Mouse (Mus musculus): ENCODE results near the gene Xrn1. TPM values are rescaled to one million over a fixed set of nuclear protein-coding genes. Genes with fewer than 3 reads are reported as not detected.
"Not testable (repeated sequence)": the region's sequence is repeated elsewhere in the genome, so short reads cannot be mapped to it uniquely, and the experiment has no call there.

Xrn1 gene
- polyA plus RNA-seq, 1 experiment from 2014 or later, result 26.4 TPM

- Histone ChIP-seq H3K27ac (no peak overlapping the region), H3K27me3 (no peaks in the 10 kb centered on the region), H3K4me2 (replicated peaks) (no peak overlapping the region), H3K36me3 (peaks cover 67% of the 10 kb centered on the region), H3K4me3 (no peak overlapping the region), H3K9me3 (0 out of 2 replicates have a peak, but pooled peaks cover 7% of the 10 kb centered on the region), H3K4me1 (no peaks in the 10 kb centered on the region), H3K9ac (no peak overlapping the region)
- 82% methylated on average over 6 of the region's 6 CpGs for WGBS
- ATAC-seq (ENCODE audit: low FRiP score, low read depth), result no peak
These were observed 102.1 kb downstream of the Xrn1 start for GRCm38 (mm10) chr9:96056417-96057223.

- H3K9ac ChIP-seq, result no peak overlapping the region
- 0 out of 2 replicates have a peak, but pooled peaks cover 4% of the 10 kb centered on the region for H3K9me3 ChIP-seq
- 93% methylated on average over 2 of the region's 2 CpGs for WGBS
- no peak overlapping the region for H3K4me3 ChIP-seq
- H3K4me2 ChIP-seq (replicated peaks), result no peak overlapping the region
- H3K27ac ChIP-seq, result no peak overlapping the region
- H3K4me1 ChIP-seq, result no peaks in the 10 kb centered on the region
- no peaks in the 10 kb centered on the region for H3K27me3 ChIP-seq
- peaks cover 10% of the 10 kb centered on the region for H3K36me3 ChIP-seq
- no peak for ATAC-seq (ENCODE audit: low FRiP score, low read depth)
These were observed 108.7 kb downstream of the Xrn1 start for GRCm38 (mm10) chr9:96063083-96063802.

GRCm38 (mm10) chr9:96063803-96064475 lies 109.4 kb downstream of the Xrn1 start:
- H3K27ac ChIP-seq, result no peak overlapping the region
- H3K27me3 ChIP-seq, result no peaks in the 10 kb centered on the region
- peaks cover 3% of the 10 kb centered on the region for H3K36me3 ChIP-seq
- no peaks in the 10 kb centered on the region for H3K9me3 ChIP-seq
- no peak overlapping the region for H3K9ac ChIP-seq
- H3K4me2 ChIP-seq (replicated peaks), result no peak overlapping the region
- no peak overlapping the region for H3K4me3 ChIP-seq
- WGBS, result 72% methylated on average over 5 of the region's 5 CpGs
- H3K4me1 ChIP-seq, result no peaks in the 10 kb centered on the region
- no peak for ATAC-seq (ENCODE audit: low FRiP score, low read depth)

- no peak overlapping the region for H3K4me2 ChIP-seq (replicated peaks)
- 45% methylated on average over 2 of the region's 2 CpGs for WGBS
- no peak overlapping the region for H3K9ac ChIP-seq
- H3K4me3 ChIP-seq, result no peak overlapping the region
- no peak for ATAC-seq (ENCODE audit: low FRiP score, low read depth)
- no peaks in the 10 kb centered on the region for H3K27me3 ChIP-seq
- H3K36me3 ChIP-seq, result no peaks in the 10 kb centered on the region
- H3K9me3 ChIP-seq, result no peaks in the 10 kb centered on the region
- H3K4me1 ChIP-seq, result no peaks in the 10 kb centered on the region
- H3K27ac ChIP-seq, result no peak overlapping the region
These were observed 112.9 kb downstream of the Xrn1 start for GRCm38 (mm10) chr9:96067507-96067906.

GRCm38 (mm10) chr9:96078752-96079315 lies 124.3 kb downstream of the Xrn1 start:
- 91% methylated on average over 13 of the region's 13 CpGs for WGBS
- no peaks in the 10 kb centered on the region for H3K4me1 ChIP-seq
- H3K4me3 ChIP-seq, result no peak overlapping the region
- no peaks in the 10 kb centered on the region for H3K9me3 ChIP-seq
- no peaks in the 10 kb centered on the region for H3K36me3 ChIP-seq
- H3K27me3 ChIP-seq, result no peaks in the 10 kb centered on the region
- no peak for ATAC-seq (ENCODE audit: low FRiP score, low read depth)
- no peak overlapping the region for H3K4me2 ChIP-seq (replicated peaks)
- H3K9ac ChIP-seq, result no peak overlapping the region
- no peak overlapping the region for H3K27ac ChIP-seq

GRCm38 (mm10) chr9:96085293-96085692 lies 130.7 kb downstream of the Xrn1 start:
- ATAC-seq (ENCODE audit: low FRiP score, low read depth), result no peak
- no peaks in the 10 kb centered on the region for H3K4me1 ChIP-seq
- WGBS, result 92% methylated on average over 6 of the region's 6 CpGs

GRCm38 (mm10) chr9:96087671-96088070 lies 133.1 kb downstream of the Xrn1 start:
- WGBS, result 85% methylated on average over 2 of the region's 2 CpGs
- H3K4me1 ChIP-seq, result no peaks in the 10 kb centered on the region
- no peak for ATAC-seq (ENCODE audit: low FRiP score, low read depth)
- no peak overlapping the region for H3K4me2 ChIP-seq (replicated peaks)
- no peaks in the 10 kb centered on the region for H3K9me3 ChIP-seq
- no peaks in the 10 kb centered on the region for H3K36me3 ChIP-seq
- H3K9ac ChIP-seq, result no peak overlapping the region
- no peak overlapping the region for H3K27ac ChIP-seq
- no peak overlapping the region for H3K4me3 ChIP-seq
- no peaks in the 10 kb centered on the region for H3K27me3 ChIP-seq

More at GRCm38 (mm10) chr9:96085293-96085692, 130.7 kb downstream of the Xrn1 start:
- Histone ChIP-seq H3K27me3 (no peaks in the 10 kb centered on the region), H3K9me3 (no peaks in the 10 kb centered on the region), H3K36me3 (no peaks in the 10 kb centered on the region), H3K9ac (no peak overlapping the region), H3K4me2 (replicated peaks) (no peak overlapping the region), H3K4me3 (no peak overlapping the region), H3K27ac (no peak overlapping the region)

GRCm38 (mm10) chr9:96088456-96088855 lies 133.9 kb downstream of the Xrn1 start:
- not testable (repeated sequence) for H3K4me2 ChIP-seq (replicated peaks); H3K27me3 ChIP-seq; ATAC-seq (ENCODE audit: low FRiP score, low read depth); H3K27ac ChIP-seq; H3K9me3 ChIP-seq; H3K4me3 ChIP-seq; H3K36me3 ChIP-seq; H3K4me1 ChIP-seq; H3K9ac ChIP-seq
- WGBS, result 83% methylated on average over 3 of the region's 3 CpGs

GRCm38 (mm10) chr9:96092637-96093036 lies 138.1 kb downstream of the Xrn1 start:
- not testable (repeated sequence) for H3K27ac ChIP-seq; H3K27me3 ChIP-seq; H3K36me3 ChIP-seq; ATAC-seq (ENCODE audit: low FRiP score, low read depth); H3K4me2 ChIP-seq (replicated peaks); H3K4me1 ChIP-seq; H3K4me3 ChIP-seq; H3K9ac ChIP-seq
- peaks cover 13% of the 10 kb centered on the region for H3K9me3 ChIP-seq
- 87% methylated on average over 10 of the region's 10 CpGs for WGBS

- H3K36me3 ChIP-seq, result no peaks in the 10 kb centered on the region
- H3K9ac ChIP-seq, result no peak overlapping the region
- no peak for ATAC-seq (ENCODE audit: low FRiP score, low read depth)
- H3K27me3 ChIP-seq, result no peaks in the 10 kb centered on the region
- H3K4me1 ChIP-seq, result no peaks in the 10 kb centered on the region
- H3K4me2 ChIP-seq (replicated peaks), result no peak overlapping the region
- H3K27ac ChIP-seq, result no peak overlapping the region
- H3K4me3 ChIP-seq, result no peak overlapping the region
- 88% methylated on average over 1 of the region's 1 CpGs for WGBS
- H3K9me3 ChIP-seq, result peaks cover 13% of the 10 kb centered on the region
These were observed 138.7 kb downstream of the Xrn1 start for GRCm38 (mm10) chr9:96093221-96093620.

- H3K9me3 ChIP-seq, result peaks cover 19% of the 10 kb centered on the region
- H3K36me3 ChIP-seq, result no peaks in the 10 kb centered on the region
- no peaks in the 10 kb centered on the region for H3K4me1 ChIP-seq
- WGBS, result 56% methylated on average over 1 of the region's 1 CpGs
- H3K27ac ChIP-seq, result no peak overlapping the region
- H3K27me3 ChIP-seq, result no peaks in the 10 kb centered on the region
- no peak overlapping the region for H3K9ac ChIP-seq
- no peak overlapping the region for H3K4me2 ChIP-seq (replicated peaks)
- H3K4me3 ChIP-seq, result no peak overlapping the region
- no peak for ATAC-seq (ENCODE audit: low FRiP score, low read depth)
These were observed 139.8 kb downstream of the Xrn1 start for GRCm38 (mm10) chr9:96094341-96094740.

GRCm38 (mm10) chr9:96095192-96095591 lies 140.6 kb downstream of the Xrn1 start:
- no peak overlapping the region for H3K9ac ChIP-seq
- no peaks in the 10 kb centered on the region for H3K36me3 ChIP-seq

More at GRCm38 (mm10) chr9:96095192-96095591, 140.6 kb downstream of the Xrn1 start:
- no peaks in the 10 kb centered on the region for H3K27me3 ChIP-seq
- H3K4me3 ChIP-seq, result no peak overlapping the region
- WGBS, result 82% methylated on average over 1 of the region's 1 CpGs
- H3K27ac ChIP-seq, result no peak overlapping the region
- peaks cover 28% of the 10 kb centered on the region for H3K9me3 ChIP-seq
- no peak overlapping the region for H3K4me2 ChIP-seq (replicated peaks)
- no peak for ATAC-seq (ENCODE audit: low FRiP score, low read depth)
- H3K4me1 ChIP-seq, result no peaks in the 10 kb centered on the region

Data from limb, embryonic 13.5 days (tissue).